Mouse (Mus musculus): ENCODE results near the gene Gfod1. TPM values are rescaled to one million over a fixed set of nuclear protein-coding genes. Genes with fewer than 3 reads are reported as not detected.

Gfod1 gene
- polyA plus RNA-seq, 1 experiment from 2014 or later: 0.50 TPM

DNA sequence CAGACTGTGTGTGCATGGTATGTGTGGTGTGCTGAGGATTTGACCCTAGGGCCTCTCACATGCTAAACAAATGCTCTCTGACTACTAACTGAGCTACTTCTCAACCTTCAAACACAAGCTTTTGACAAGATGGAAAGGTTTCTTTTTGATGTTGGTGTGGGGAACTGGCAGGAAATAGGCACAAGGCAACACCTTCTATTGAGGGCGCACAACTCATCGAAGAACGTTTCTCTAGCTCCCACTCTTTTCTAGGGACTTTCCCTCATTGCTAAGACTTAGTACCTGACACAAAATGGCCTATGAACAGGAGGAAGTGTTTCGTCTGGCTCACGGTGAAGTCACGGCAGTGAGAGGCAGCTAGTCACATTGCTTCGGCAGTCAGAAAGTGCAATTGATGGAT lies 126.7 kb downstream of the Gfod1 start:
- H3K4me1 ChIP-seq (ENCODE audit: control insufficient read depth, insufficient read depth, low read length): no peaks in the 10 kb centered on the region
- H3K9ac ChIP-seq (replicated peaks; ENCODE audit: low read length): no peak overlapping the region
- WGBS: 89% methylated on average over 7 of the region's 7 CpGs
- H3K4me3 ChIP-seq (ENCODE audit: low read depth, low read length): no peak overlapping the region
- DNase-seq (ENCODE audit: low spot score) (no peak), ATAC-seq (replicated peaks; ENCODE audit: insufficient number of reproducible peaks, low FRiP score, low TSS enrichment, low read depth) (no peak)
- no peak overlapping the region for H3K4me2 ChIP-seq (ENCODE audit: low read depth, low read length)
- H3K27ac ChIP-seq (replicated peaks; ENCODE audit: low read depth, low read length): no peak overlapping the region
- no peaks in the 10 kb centered on the region for H3K27me3 ChIP-seq (ENCODE audit: control insufficient read depth, insufficient read depth, low read length)
- H3K36me3 ChIP-seq (replicated peaks; ENCODE audit: control insufficient read depth, insufficient read depth, low read depth, low read length): no peaks in the 10 kb centered on the region
- no peaks in the 10 kb centered on the region for H3K9me3 ChIP-seq (replicated peaks; ENCODE audit: control insufficient read depth, low read length)

DNA sequence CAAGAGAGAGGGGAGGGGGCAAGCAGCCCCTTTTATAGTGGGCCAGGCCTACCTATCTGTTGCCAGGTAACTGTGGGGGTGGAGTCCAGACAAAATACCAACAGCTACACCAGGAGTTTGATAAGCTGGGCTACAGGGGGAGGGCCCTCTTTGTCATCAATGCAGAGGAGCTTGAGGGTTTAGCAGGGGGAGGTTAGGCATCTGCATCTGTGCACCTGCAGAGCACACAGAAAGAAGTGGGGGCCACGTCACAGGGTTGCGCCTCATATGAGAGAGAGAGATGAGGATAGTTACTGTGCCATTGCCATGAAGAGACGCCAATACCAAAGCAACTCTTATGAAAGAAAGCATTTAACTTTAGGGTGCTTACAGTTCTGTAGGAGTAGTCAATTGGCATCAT lies 127.3 kb downstream of the Gfod1 start:
- DNase-seq (ENCODE audit: low spot score): no peak
- WGBS: 95% methylated on average over 3 of the region's 3 CpGs
- no peaks in the 10 kb centered on the region for H3K4me1 ChIP-seq (ENCODE audit: control insufficient read depth, insufficient read depth, low read length)
- no peak for ATAC-seq (replicated peaks; ENCODE audit: insufficient number of reproducible peaks, low FRiP score, low TSS enrichment, low read depth)
- no peaks in the 10 kb centered on the region for H3K27me3 ChIP-seq (ENCODE audit: control insufficient read depth, insufficient read depth, low read length)
- H3K4me2 ChIP-seq (ENCODE audit: low read depth, low read length): no peak overlapping the region
- H3K36me3 ChIP-seq (replicated peaks; ENCODE audit: control insufficient read depth, insufficient read depth, low read depth, low read length): no peaks in the 10 kb centered on the region
- no peak overlapping the region for H3K27ac ChIP-seq (replicated peaks; ENCODE audit: low read depth, low read length)
- H3K4me3 ChIP-seq (ENCODE audit: low read depth, low read length): no peak overlapping the region
- H3K9me3 ChIP-seq (replicated peaks; ENCODE audit: control insufficient read depth, low read length): no peaks in the 10 kb centered on the region
- no peak overlapping the region for H3K9ac ChIP-seq (replicated peaks; ENCODE audit: low read length)

DNA sequence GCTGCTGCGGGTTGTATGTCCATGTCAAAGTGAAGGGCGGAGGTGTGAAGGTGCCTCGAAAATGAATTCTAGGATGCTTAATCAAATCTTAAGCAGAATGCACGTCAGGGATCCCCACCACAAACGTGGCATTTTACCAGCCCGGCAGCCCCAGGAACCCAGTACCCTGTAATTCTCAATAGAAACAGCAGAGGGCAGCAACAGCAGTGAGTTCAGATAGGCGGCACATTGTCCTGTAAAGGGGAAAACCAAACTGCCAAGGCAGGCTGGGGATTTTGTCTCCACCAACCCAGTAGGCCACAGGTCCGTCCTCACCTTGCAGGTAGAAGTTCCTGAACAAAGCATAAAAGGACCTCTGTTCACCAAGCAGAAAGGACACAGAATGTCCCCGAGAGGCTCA lies 130.7 kb downstream of the Gfod1 start:
- ATAC-seq (replicated peaks; ENCODE audit: insufficient number of reproducible peaks, low FRiP score, low TSS enrichment, low read depth): no peak

DNA sequence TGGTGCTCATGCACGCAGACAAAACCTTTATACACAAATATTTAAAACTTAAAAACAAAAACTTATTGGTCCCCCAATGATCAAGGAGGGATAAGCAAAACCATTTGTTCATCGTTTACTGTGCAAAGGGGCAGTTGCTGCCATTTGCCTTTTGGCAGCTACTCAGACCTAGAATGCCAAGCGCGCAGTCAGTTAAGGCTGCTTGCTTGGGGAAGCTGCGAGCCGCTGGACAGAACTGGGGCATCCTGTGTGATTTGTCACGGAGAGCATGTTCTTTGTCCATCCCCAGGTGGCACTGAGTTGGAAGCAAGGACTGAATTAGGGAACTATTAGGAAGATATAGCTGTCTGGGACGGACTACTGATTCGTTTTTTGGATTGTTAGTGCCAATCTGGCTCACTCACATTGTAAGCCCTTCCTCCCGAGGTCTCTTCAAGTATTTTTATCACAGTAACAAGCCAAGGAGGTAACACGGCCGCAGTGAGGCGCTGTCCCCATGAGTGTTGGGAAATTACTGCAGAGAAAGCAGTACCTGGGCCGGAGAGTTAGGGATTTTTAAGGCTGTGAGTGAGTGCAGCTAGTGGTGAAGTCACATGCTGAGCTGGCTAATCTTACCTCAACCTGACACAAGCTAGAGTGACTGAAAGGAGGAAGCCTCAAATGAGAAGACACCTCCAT lies 131.8 kb downstream of the Gfod1 start:
- no peaks in the 10 kb centered on the region for H3K4me1 ChIP-seq (ENCODE audit: control insufficient read depth, insufficient read depth, low read length)
- no peaks in the 10 kb centered on the region for H3K27me3 ChIP-seq (ENCODE audit: control insufficient read depth, insufficient read depth, low read length)
- ATAC-seq (replicated peaks; ENCODE audit: insufficient number of reproducible peaks, low FRiP score, low TSS enrichment, low read depth): no peak
- peak overlapping the region; percentile 70 for H3K4me2 ChIP-seq (ENCODE audit: low read depth, low read length)
- H3K27ac ChIP-seq (replicated peaks; ENCODE audit: low read depth, low read length): no peak overlapping the region
- WGBS: 34% methylated on average over 14 of the region's 14 CpGs
- peak overlapping the region; percentile 88 for H3K9ac ChIP-seq (replicated peaks; ENCODE audit: low read length)
- no peaks in the 10 kb centered on the region for H3K36me3 ChIP-seq (replicated peaks; ENCODE audit: control insufficient read depth, insufficient read depth, low read depth, low read length)
- peak overlapping the region; percentile 67 for H3K4me3 ChIP-seq (ENCODE audit: low read depth, low read length)
- no peaks in the 10 kb centered on the region for H3K9me3 ChIP-seq (replicated peaks; ENCODE audit: control insufficient read depth, low read length)
- peak; percentile 43 for DNase-seq (ENCODE audit: low spot score)

More for the DNA sequence above, 130.7 kb downstream of the Gfod1 start:
- Histone ChIP-seq H3K4me3 (ENCODE audit: low read depth, low read length) (no peak overlapping the region), H3K9me3 (replicated peaks; ENCODE audit: control insufficient read depth, low read length) (no peaks in the 10 kb centered on the region), H3K27me3 (ENCODE audit: control insufficient read depth, insufficient read depth, low read length) (no peaks in the 10 kb centered on the region), H3K36me3 (replicated peaks; ENCODE audit: control insufficient read depth, insufficient read depth, low read depth, low read length) (no peaks in the 10 kb centered on the region), H3K9ac (replicated peaks; ENCODE audit: low read length) (no peak overlapping the region), H3K27ac (replicated peaks; ENCODE audit: low read depth, low read length) (no peak overlapping the region), H3K4me2 (ENCODE audit: low read depth, low read length) (no peak overlapping the region), H3K4me1 (ENCODE audit: control insufficient read depth, insufficient read depth, low read length) (no peaks in the 10 kb centered on the region)
- WGBS: 16% methylated on average over 9 of the region's 9 CpGs
- peak; percentile 88 for DNase-seq (ENCODE audit: low spot score)

DNA sequence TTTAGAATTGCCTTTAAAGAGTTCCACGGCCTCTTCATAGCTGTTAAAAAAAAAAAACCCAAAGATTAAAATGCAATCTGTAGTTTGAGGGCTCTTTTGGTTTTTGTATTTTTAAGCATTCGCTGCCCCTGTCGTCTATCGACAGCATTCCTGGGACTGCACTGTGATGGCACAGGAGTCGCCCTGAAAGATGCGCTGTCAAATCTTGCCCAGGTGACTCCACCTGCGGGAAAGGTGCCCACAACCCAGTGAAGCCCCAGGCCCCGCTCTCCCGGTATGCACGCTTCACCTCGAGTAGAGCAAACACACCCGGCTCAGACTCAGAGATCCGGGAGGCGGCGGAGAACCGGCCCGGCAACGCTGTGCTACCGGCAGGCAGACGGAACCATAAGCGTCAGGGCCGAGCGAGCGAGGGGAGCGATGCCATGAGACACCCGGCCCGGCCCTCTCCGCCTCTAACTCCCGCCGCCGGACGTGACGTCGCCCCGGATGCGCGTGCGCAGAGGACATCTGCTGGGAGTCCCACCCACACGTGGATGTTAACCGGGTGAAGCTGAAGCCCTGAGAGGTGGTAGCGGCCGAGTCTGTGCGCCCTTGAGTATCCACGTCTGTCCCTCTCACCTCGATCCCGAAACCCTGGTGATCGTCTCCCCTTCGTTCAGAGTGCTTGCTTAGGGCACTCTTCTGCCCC lies 132.8 kb downstream of the Gfod1 start, which contains the start of gene Tbc1d7:
Tbc1d7 (minus strand) TSS at position 482 of the 691 bp plus-strand sequence.
- H3K4me1 ChIP-seq (ENCODE audit: control insufficient read depth, insufficient read depth, low read length): no peaks in the 10 kb centered on the region
- no peaks in the 10 kb centered on the region for H3K36me3 ChIP-seq (replicated peaks; ENCODE audit: control insufficient read depth, insufficient read depth, low read depth, low read length)
- no peaks in the 10 kb centered on the region for H3K9me3 ChIP-seq (replicated peaks; ENCODE audit: control insufficient read depth, low read length)
- ATAC-seq (replicated peaks; ENCODE audit: insufficient number of reproducible peaks, low FRiP score, low TSS enrichment, low read depth) (peak; percentile 92), DNase-seq (ENCODE audit: low spot score) (peak; percentile 97)
- WGBS: under 1% methylated on average over 48 of the region's 48 CpGs
- H3K4me3 ChIP-seq (ENCODE audit: low read depth, low read length): peak within 1 kb of the TSS; percentile 67
- no peaks in the 10 kb centered on the region for H3K27me3 ChIP-seq (ENCODE audit: control insufficient read depth, insufficient read depth, low read length)
- peak within 1 kb of the TSS; percentile 88 for H3K9ac ChIP-seq (replicated peaks; ENCODE audit: low read length)
- peak within 1 kb of the TSS; percentile 52 for H3K27ac ChIP-seq (replicated peaks; ENCODE audit: low read depth, low read length)
- H3K4me2 ChIP-seq (ENCODE audit: low read depth, low read length): peak within 1 kb of the TSS; percentile 70

DNA sequence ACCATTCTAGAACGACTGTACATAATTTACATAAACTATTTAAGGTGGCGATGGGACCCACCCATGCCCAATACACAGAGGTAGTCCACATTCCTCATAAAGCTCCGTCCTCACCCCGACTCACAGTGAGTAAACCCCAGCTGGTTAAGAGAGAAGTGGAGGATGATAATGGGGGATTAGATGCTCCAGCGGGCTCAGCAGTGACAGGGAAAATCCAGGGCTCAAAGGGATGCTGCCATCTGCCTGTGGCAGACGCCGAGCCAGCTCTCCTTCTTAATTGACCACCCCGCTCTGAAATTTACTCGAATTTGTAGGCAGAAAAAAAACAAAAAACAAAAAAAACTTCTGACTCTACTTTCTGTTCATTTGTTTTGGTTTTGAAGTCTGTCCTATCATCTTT lies 136.3 kb downstream of the Gfod1 start:
- Histone ChIP-seq H3K27ac (replicated peaks; ENCODE audit: low read depth, low read length) (no peak overlapping the region), H3K9ac (replicated peaks; ENCODE audit: low read length) (no peak overlapping the region), H3K27me3 (ENCODE audit: control insufficient read depth, insufficient read depth, low read length) (no peaks in the 10 kb centered on the region), H3K4me2 (ENCODE audit: low read depth, low read length) (no peak overlapping the region), H3K36me3 (replicated peaks; ENCODE audit: control insufficient read depth, insufficient read depth, low read depth, low read length) (no peaks in the 10 kb centered on the region; the same call in 1 of the 2 replicates), H3K4me1 (ENCODE audit: control insufficient read depth, insufficient read depth, low read length) (no peaks in the 10 kb centered on the region), H3K9me3 (replicated peaks; ENCODE audit: control insufficient read depth, low read length) (no peaks in the 10 kb centered on the region), H3K4me3 (ENCODE audit: low read depth, low read length) (no peak overlapping the region)
- 76% methylated on average over 9 of the region's 9 CpGs for WGBS
- DNase-seq (ENCODE audit: low spot score): no peak
- no peak for ATAC-seq (replicated peaks; ENCODE audit: insufficient number of reproducible peaks, low FRiP score, low TSS enrichment, low read depth)

DNA sequence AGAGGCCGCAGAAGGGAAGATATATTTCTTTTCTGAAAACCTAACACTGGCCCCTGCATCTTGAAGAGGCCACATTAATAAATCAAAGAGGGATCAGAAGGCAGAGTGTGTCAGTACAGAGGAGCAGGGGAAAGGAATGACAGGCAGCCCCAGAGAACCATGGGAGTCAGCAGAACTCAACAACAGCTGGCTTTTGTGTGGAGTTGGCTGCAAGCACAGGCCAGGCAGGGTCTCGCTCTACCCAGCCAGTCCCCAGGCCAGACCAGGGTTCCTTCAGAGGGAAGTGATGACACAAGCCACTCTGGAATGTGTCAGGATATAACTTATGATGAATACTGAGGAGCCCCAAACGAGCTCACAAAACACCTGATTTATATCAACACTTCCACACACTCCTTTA lies 144.5 kb downstream of the Gfod1 start:
- ATAC-seq (replicated peaks; ENCODE audit: insufficient number of reproducible peaks, low FRiP score, low TSS enrichment, low read depth) (no peak), DNase-seq (ENCODE audit: low spot score) (no peak)
- Histone ChIP-seq H3K36me3 (replicated peaks; ENCODE audit: control insufficient read depth, insufficient read depth, low read depth, low read length) (no peaks in the 10 kb centered on the region; the same call in 1 of the 2 replicates), H3K4me2 (ENCODE audit: low read depth, low read length) (no peak overlapping the region), H3K9ac (replicated peaks; ENCODE audit: low read length) (no peak overlapping the region), H3K4me1 (ENCODE audit: control insufficient read depth, insufficient read depth, low read length) (no peaks in the 10 kb centered on the region), H3K9me3 (replicated peaks; ENCODE audit: control insufficient read depth, low read length) (no peaks in the 10 kb centered on the region), H3K27me3 (ENCODE audit: control insufficient read depth, insufficient read depth, low read length) (no peaks in the 10 kb centered on the region), H3K4me3 (ENCODE audit: low read depth, low read length) (no peak overlapping the region), H3K27ac (replicated peaks; ENCODE audit: low read depth, low read length) (no peak overlapping the region)
- WGBS: 71% methylated on average over 3 of the region's 3 CpGs

DNA sequence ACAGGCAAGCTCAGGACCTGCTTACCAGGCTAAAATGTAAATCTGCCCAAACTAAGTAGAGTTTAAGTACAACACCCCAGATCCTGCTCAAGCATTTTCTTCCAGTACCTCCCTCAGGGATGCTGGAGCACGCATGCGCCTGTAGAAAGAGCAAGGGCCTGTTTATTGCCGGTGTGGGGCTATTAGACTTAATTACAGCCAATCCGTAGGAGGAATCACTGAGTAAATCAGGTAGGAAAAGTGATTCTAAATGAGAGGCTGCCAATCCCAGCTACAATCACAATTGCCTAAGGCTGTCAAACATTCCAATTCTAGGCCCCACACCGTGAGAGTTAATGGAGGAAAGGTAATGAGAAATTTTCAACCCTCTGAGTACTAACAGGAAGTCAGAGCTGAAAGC lies 145.7 kb downstream of the Gfod1 start:
- Histone ChIP-seq H3K9ac (replicated peaks; ENCODE audit: low read length) (no peak overlapping the region), H3K4me2 (ENCODE audit: low read depth, low read length) (no peak overlapping the region), H3K4me3 (ENCODE audit: low read depth, low read length) (no peak overlapping the region), H3K9me3 (replicated peaks; ENCODE audit: control insufficient read depth, low read length) (no peaks in the 10 kb centered on the region), H3K4me1 (ENCODE audit: control insufficient read depth, insufficient read depth, low read length) (no peaks in the 10 kb centered on the region), H3K27ac (replicated peaks; ENCODE audit: low read depth, low read length) (no peak overlapping the region), H3K27me3 (ENCODE audit: control insufficient read depth, insufficient read depth, low read length) (no peaks in the 10 kb centered on the region), H3K36me3 (replicated peaks; ENCODE audit: control insufficient read depth, insufficient read depth, low read depth, low read length) (no peaks in the 10 kb centered on the region)
- ATAC-seq (replicated peaks; ENCODE audit: insufficient number of reproducible peaks, low FRiP score, low TSS enrichment, low read depth) (no peak), DNase-seq (ENCODE audit: low spot score) (no peak)
- 40% methylated on average over 5 of the region's 5 CpGs for WGBS

All from embryonic facial prominence, embryonic 11.5 days (tissue).